15 mouse cellular contexts compared by ENCODE assay signal in the genomic region with DNA sequence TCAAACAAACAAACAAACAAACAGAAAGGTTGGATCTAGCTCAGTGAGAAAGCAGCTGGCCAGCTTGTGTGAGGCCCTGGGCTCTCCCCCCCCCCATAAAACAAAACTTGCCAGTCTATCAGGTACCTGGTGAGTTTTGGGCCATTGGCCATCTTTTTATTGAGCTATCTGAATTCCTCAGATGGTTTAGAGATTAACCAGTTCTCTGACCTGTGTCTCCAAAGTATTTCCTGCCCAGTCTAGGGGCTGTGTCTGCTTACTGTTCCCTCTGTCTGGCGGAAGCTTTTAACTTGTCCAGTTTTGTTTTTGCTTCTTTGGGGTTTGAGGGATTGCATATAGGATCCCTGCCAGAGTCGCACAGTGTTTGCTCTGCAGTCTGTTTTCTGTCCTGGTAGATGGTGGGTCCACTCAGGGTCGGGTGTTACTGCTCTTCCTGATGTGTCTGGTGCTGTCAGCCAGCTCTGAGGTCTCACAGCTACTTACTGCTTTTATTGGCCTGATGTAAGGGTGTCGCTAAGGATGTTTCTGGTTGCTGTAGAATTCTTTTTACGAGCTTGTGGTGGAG. TPM values are rescaled to one million over a fixed set of nuclear protein-coding genes. Genes with fewer than 3 reads are reported as not detected.
DNase-seq lines count a peak whose midpoint lies in the region; ATAC-seq and TF ChIP-seq lines count a peak whose summit lies in the region.
"Had no signal": no experiment of that assay in that cellular context is flagged by ENCODE, and none has a peak within 500 bp of the region (broad histone marks: within the 10 kb centered on the region; RNA-seq: fewer than 3 reads in every experiment).

No protein-coding gene starts in this region.

- H3K27ac ChIP-seq in intestine, embryonic 14.5 days (ENCODE audit: low read depth), result peak overlapping the region; percentile 62
- no peak overlapping the region for H3K27ac ChIP-seq in intestine, postnatal 0 days (ENCODE audit: low read depth, low read length)
- no peak overlapping the region for H3K27ac ChIP-seq in embryonic facial prominence, embryonic 10.5 days (replicated peaks)
- 0 out of 2 replicates have a peak overlapping the region, but pooled peaks have one; percentile 42 for H3K27ac ChIP-seq in intestine, embryonic 16.5 days (ENCODE audit: low read length)
- H3K27ac ChIP-seq in hindbrain, embryonic 11.5 days (ENCODE audit: low read depth, low read length), result no peak overlapping the region
- H3K27ac ChIP-seq: embryonic facial prominence, embryonic 12.5 days; forebrain, embryonic 12.5 days; hindbrain, embryonic 10.5 days; limb, embryonic 12.5 days had no signal

- H3K27me3 ChIP-seq in intestine, embryonic 14.5 days (replicated peaks; ENCODE audit: control insufficient read depth, insufficient read depth, low read length), result no peaks in the 10 kb centered on the region
- H3K27me3 ChIP-seq in intestine, postnatal 0 days (replicated peaks; ENCODE audit: control insufficient read depth, insufficient read depth, low read length), result no peaks in the 10 kb centered on the region
- H3K27me3 ChIP-seq in embryonic facial prominence, embryonic 10.5 days (replicated peaks; ENCODE audit: low read depth, poor library complexity, severe bottlenecking), result no peaks in the 10 kb centered on the region
- no peaks in the 10 kb centered on the region for H3K27me3 ChIP-seq in intestine, embryonic 16.5 days (replicated peaks; ENCODE audit: control insufficient read depth, insufficient read depth, low read length)
- H3K27me3 ChIP-seq in hindbrain, embryonic 11.5 days (ENCODE audit: control insufficient read depth, insufficient read depth, low read length), result no peaks in the 10 kb centered on the region
- H3K27me3 ChIP-seq: CH12.LX; embryonic facial prominence, embryonic 12.5 days; forebrain, embryonic 12.5 days; limb, embryonic 12.5 days had no signal

- no peak overlapping the region for H3K4me3 ChIP-seq in intestine, embryonic 14.5 days (ENCODE audit: low read depth, low read length)
- no peak overlapping the region for H3K4me3 ChIP-seq in intestine, postnatal 0 days (ENCODE audit: low read depth, low read length)
- no peak overlapping the region for H3K4me3 ChIP-seq in embryonic facial prominence, embryonic 10.5 days
- H3K4me3 ChIP-seq in intestine, embryonic 16.5 days (ENCODE audit: low read length), result no peak overlapping the region
- no peak overlapping the region for H3K4me3 ChIP-seq in hindbrain, embryonic 11.5 days (ENCODE audit: low read depth, low read length)
- H3K4me3 ChIP-seq: embryonic facial prominence, embryonic 12.5 days; forebrain, embryonic 12.5 days; hindbrain, embryonic 10.5 days; limb, embryonic 12.5 days; myocyte had no signal

- H3K9me3 ChIP-seq in intestine, embryonic 14.5 days (ENCODE audit: control insufficient read depth, low read length), result no peaks in the 10 kb centered on the region
- H3K9me3 ChIP-seq in intestine, postnatal 0 days (ENCODE audit: control insufficient read depth), result no peaks in the 10 kb centered on the region
- no peaks in the 10 kb centered on the region for H3K9me3 ChIP-seq in embryonic facial prominence, embryonic 10.5 days
- H3K9me3 ChIP-seq in intestine, embryonic 16.5 days (ENCODE audit: control insufficient read depth, low read length), result no peaks in the 10 kb centered on the region
- H3K9me3 ChIP-seq in hindbrain, embryonic 11.5 days (ENCODE audit: control insufficient read depth, low read length), result no peaks in the 10 kb centered on the region
- H3K9me3 ChIP-seq: embryonic facial prominence, embryonic 12.5 days; forebrain, embryonic 12.5 days; hindbrain, embryonic 10.5 days; limb, embryonic 12.5 days had no signal

- no peaks in the 10 kb centered on the region for H3K36me3 ChIP-seq in intestine, embryonic 14.5 days (ENCODE audit: control insufficient read depth, insufficient read depth, low read length)
- no peaks in the 10 kb centered on the region for H3K36me3 ChIP-seq in intestine, postnatal 0 days (ENCODE audit: control insufficient read depth, insufficient read depth)
- no peaks in the 10 kb centered on the region for H3K36me3 ChIP-seq in embryonic facial prominence, embryonic 10.5 days (replicated peaks)
- no peaks in the 10 kb centered on the region for H3K36me3 ChIP-seq in intestine, embryonic 16.5 days (ENCODE audit: control insufficient read depth, insufficient read depth, low read length)
- no peaks in the 10 kb centered on the region for H3K36me3 ChIP-seq in hindbrain, embryonic 11.5 days (ENCODE audit: control insufficient read depth, insufficient read depth, low read length)
- H3K36me3 ChIP-seq: embryonic facial prominence, embryonic 12.5 days; forebrain, embryonic 12.5 days; hindbrain, embryonic 10.5 days; limb, embryonic 12.5 days had no signal

- H3K9ac ChIP-seq in intestine, embryonic 14.5 days (ENCODE audit: low read length), result no peak overlapping the region
- H3K9ac ChIP-seq in intestine, postnatal 0 days (ENCODE audit: low read depth, low read length), result no peak overlapping the region
- H3K9ac ChIP-seq in intestine, embryonic 16.5 days (ENCODE audit: low read depth, low read length), result no peak overlapping the region
- no peak overlapping the region for H3K9ac ChIP-seq in hindbrain, embryonic 11.5 days (ENCODE audit: low read depth, low read length)
- H3K9ac ChIP-seq: embryonic facial prominence, embryonic 12.5 days; forebrain, embryonic 12.5 days; limb, embryonic 12.5 days had no signal

- 10% methylated on average over 5 of the region's 5 CpGs for WGBS in intestine, embryonic 14.5 days
- WGBS in intestine, postnatal 0 days, result 29% methylated on average over 5 of the region's 5 CpGs
- WGBS in embryonic facial prominence, embryonic 10.5 days, result 77% methylated on average over 5 of the region's 5 CpGs
- 24% methylated on average over 5 of the region's 5 CpGs for WGBS in intestine, embryonic 16.5 days
- WGBS in hindbrain, embryonic 11.5 days, result 79% methylated on average over 5 of the region's 5 CpGs

- peak; percentile 61 for DNase-seq in intestine, embryonic 14.5 days (ENCODE audit: low spot score)
- DNase-seq in embryonic facial prominence, embryonic 10.5 days (ENCODE audit: low spot score), result peak; percentile 34
- DNase-seq in kidney, postnatal 25 days, result peak; percentile 33 to 59
- no peak for DNase-seq in hindbrain, embryonic 11.5 days (ENCODE audit: low spot score)
- no peak for DNase-seq in adrenal gland, postnatal 10 days
- DNase-seq: adrenal gland, postnatal 25 days; cerebellum, adult 11 months had no signal

- TF ChIP-seq CTCF in intestine, postnatal 0 days (IDR thresholded peaks at IDR 0.05; ENCODE audit: low read depth), result no peak

- peaks cover 13% of the 10 kb centered on the region for H3K4me1 ChIP-seq in intestine, embryonic 14.5 days (replicated peaks; ENCODE audit: control insufficient read depth, insufficient read depth, low read length)
- H3K4me1 ChIP-seq in intestine, postnatal 0 days (replicated peaks; ENCODE audit: control insufficient read depth, insufficient read depth, low read length), result no peaks in the 10 kb centered on the region
- H3K4me1 ChIP-seq in embryonic facial prominence, embryonic 10.5 days, result peaks cover 18% of the 10 kb centered on the region
- H3K4me1 ChIP-seq in intestine, embryonic 16.5 days (ENCODE audit: control insufficient read depth, insufficient read depth, low read length), result peaks cover 6% of the 10 kb centered on the region; the same call in 1 of the 2 replicates
- H3K4me1 ChIP-seq in hindbrain, embryonic 11.5 days (replicated peaks; ENCODE audit: control insufficient read depth, insufficient read depth, low read length), result 0 out of 2 replicates have a peak, but pooled peaks cover 3% of the 10 kb centered on the region

- H3K4me2 ChIP-seq in intestine, embryonic 14.5 days (ENCODE audit: low read length), result no peak overlapping the region
- no peak overlapping the region for H3K4me2 ChIP-seq in intestine, postnatal 0 days (replicated peaks; ENCODE audit: low read depth)
- H3K4me2 ChIP-seq in intestine, embryonic 16.5 days (ENCODE audit: low read depth, low read length), result no peak overlapping the region
- H3K4me2 ChIP-seq in hindbrain, embryonic 11.5 days (replicated peaks; ENCODE audit: low read depth, low read length), result no peak overlapping the region
- H3K4me2 ChIP-seq: embryonic facial prominence, embryonic 12.5 days; forebrain, embryonic 12.5 days; limb, embryonic 12.5 days had no signal

- ATAC-seq in intestine, embryonic 14.5 days (replicated peaks; ENCODE audit: low FRiP score, low TSS enrichment, low read depth), result peak; percentile 47; the same call in 1 of the 2 replicates
- no peak for ATAC-seq in intestine, postnatal 0 days
- peak; percentile 61 for ATAC-seq in intestine, embryonic 16.5 days
- ATAC-seq in hindbrain, embryonic 11.5 days (ENCODE audit: low FRiP score), result no peak

RNA-seq across cellular contexts. Expression of a gene that starts 51.1 kb away (rescaled TPM):
- 59.4 and 75.6 TPM in 2 replicates for polyA plus RNA-seq in intestine, embryonic 14.5 days (2014; fragmentation: Nextera tagmentation; extraction: Ambion mirVana)
- 173 and 181 TPM in 2 replicates for polyA plus RNA-seq in intestine, postnatal 0 days (2015; fragmentation: Nextera tagmentation; extraction: Ambion mirVana)
- 40.7 and 41.8 TPM in 2 replicates for polyA plus RNA-seq in embryonic facial prominence, embryonic 10.5 days (2016; fragmentation: Nextera tagmentation; extraction: Ambion mirVana)
- 140 and 163 TPM in 2 replicates for polyA plus RNA-seq in intestine, embryonic 16.5 days (2015; fragmentation: Nextera tagmentation; extraction: Ambion mirVana)
- 25.0 and 26.1 TPM in 2 replicates for polyA plus RNA-seq in hindbrain, embryonic 11.5 days (2014; fragmentation: Nextera tagmentation; extraction: Ambion mirVana)
- 10 to 100 TPM; 28.9 to 29.1 TPM for total RNA-seq in adrenal gland, postnatal 10 days (2021)

Comparison
In these comparisons a context has a peak if more than half of its experiments do, and no peak if none do; other contexts are left out.
1. ATAC-seq: peak in intestine, embryonic 14.5 days (single experiment) and intestine, embryonic 16.5 days (single experiment); none in intestine, postnatal 0 days (single experiment) and hindbrain, embryonic 11.5 days (single experiment).
2. H3K27ac ChIP-seq: peak in intestine, embryonic 14.5 days (single experiment) and intestine, embryonic 16.5 days (single experiment); none in intestine, postnatal 0 days (single experiment), embryonic facial prominence, embryonic 10.5 days (single experiment) and hindbrain, embryonic 11.5 days (single experiment).
3. DNase-seq: peak in intestine, embryonic 14.5 days (single experiment), embryonic facial prominence, embryonic 10.5 days (single experiment) and kidney, postnatal 25 days (2 of 2); none in hindbrain, embryonic 11.5 days (single experiment) and adrenal gland, postnatal 10 days (single experiment).